Mouse (Mus musculus) stomach, postnatal 0 days (tissue): Measurements from ENCODE around the gene Ncan.

Experiments used
- CTCF ChIP-seq: IDR thresholded peaks from 2 replicates; pipeline ENCODE4 v1.5.1; 2016; ENCODE audit warnings: antibody characterized with exemption, low read depth, mild to moderate bottlenecking, moderate library complexity
- EP300 ChIP-seq: optimal IDR thresholded peaks from 2 replicates; pipeline ENCODE3; 2016; ENCODE audit warnings: antibody characterized with exemption

GRCm38 (mm10) chr8:70072441-70073069 lies 48.1 kb downstream of the Ncan start, which contains the start of gene Tm6sf2:
- TF ChIP-seq CTCF (no peak), EP300 (no peak)
